Mouse (Mus musculus): ENCODE measurements around the gene Ap1g2.

DNA sequence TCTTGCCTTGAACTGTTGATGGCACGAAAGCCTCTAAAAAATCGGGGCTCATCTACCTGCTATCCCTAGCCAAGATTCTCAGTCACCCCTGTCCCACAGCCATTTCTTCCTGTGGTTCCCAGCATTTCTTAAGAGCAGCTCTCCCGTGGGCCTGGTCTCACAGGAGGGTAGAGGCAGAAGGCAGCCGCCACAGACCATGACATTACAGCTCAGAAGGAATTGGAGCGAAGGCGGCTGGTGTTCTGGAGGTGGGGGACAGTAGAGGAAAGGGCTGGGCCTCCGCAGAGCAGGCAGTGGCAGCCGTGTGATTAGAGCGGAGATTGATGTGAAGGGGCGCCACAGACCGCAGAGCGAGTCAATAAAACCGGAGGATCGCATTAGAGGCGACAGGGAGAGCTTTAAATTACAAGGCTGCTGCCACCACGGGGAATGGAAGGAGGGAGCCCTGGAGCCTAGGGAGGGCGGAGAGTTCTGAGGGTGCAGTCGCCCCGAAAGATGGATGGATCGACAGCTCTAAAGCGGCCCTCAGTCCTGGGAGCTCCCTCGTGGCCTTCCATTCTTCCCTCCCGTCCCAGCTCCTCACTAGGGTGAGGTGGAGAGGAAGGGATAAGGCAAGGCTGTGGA, 27.9 kb downstream of the Ap1g2 start:
- TF ChIP-seq CTCF (IDR thresholded peaks at IDR 0.05; ENCODE audit: extremely low read depth, insufficient read depth, low read length) (no peak), POLR2A (IDR thresholded peaks at IDR 0.05; ENCODE audit: extremely low read depth, insufficient read depth, low read length) (no peak)
